Mouse (Mus musculus) 3134 (cell line): Measurements from ENCODE around the gene Gm3415.
"Not testable (repeated sequence)": the region's sequence is repeated elsewhere in the genome, so short reads cannot be mapped to it uniquely, and the experiment has no call there.

Experiments
- DNase-seq: peaks from one replicate; pipeline ENCODE4 v3.0.0-alpha.2; 2011; ENCODE audit warnings: low spot score; ENCODE audit not compliant: insufficient read length; ENCODE audit errors: extremely low read depth

Gene Gm3415

DNA sequence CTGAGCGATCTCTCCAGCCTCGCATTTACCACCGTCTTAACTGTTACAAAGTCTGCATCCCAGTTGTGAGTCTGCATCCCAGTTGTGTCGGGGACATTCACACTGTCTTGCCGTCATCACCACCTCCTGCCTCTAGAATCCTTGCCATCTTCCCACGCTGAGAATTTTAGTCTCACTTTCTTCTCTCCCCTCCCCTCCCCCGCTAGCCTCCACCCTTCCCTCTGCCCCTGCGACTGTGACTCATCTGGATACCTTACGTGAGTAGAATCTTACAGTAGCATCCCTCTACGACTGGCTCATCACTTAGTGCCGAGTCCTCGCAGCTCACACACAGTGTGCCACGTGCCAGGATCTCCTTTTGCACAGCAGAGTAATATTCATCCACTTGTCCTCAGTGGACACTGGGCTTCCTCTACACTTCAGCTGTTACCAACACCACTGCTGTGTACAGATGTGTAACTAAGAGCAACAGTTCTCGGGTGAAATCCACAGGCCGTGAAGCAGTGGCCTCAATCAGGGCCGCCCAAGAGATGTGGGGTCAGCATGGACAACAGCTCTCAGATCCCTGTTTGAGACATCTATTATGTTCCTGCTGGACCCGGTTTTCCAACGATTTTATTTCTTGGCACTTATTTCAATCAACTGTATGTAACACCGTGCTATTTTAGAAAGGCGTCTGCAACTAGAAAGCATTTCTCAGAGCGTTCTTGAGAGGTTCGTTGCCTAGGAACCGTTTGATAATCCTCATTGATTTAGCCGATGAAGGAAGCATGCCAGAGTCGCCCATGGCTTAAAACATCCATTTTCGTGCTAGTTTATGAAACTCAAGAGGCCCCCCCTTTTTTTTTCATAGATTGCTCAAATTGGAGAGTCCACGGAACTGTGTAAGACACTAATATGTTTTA, 42.5 kb downstream of the Gm3415 start:
- DNase-seq, result no peak

DNA sequence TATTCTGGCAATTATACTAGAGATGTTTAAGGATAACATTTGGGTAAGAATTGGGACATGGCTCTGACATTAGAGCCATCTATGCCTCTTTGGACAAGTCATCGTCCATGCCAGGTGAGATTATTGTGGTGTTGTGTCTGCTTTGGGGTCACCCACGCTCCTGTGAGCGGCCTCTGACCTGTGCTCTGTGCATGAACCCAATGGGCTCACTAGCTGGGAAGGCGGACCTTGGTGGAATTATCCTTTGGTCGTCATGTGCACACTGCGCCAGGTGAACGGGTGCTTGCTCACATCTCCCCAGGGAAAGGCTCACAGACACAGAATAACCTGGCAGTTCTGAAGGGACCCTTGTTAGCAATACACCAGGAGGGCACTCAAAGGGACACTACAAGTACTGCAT, 43.3 kb downstream of the Gm3415 start:
- DNase-seq, result not testable (repeated sequence)

GRCm38 (mm10) chr5:146599970-146600369, 44.0 kb downstream of the Gm3415 start:
- no peak for DNase-seq

- no peak for DNase-seq
These were observed 50.3 kb downstream of the Gm3415 start for GRCm38 (mm10) chr5:146606221-146606620.

DNA sequence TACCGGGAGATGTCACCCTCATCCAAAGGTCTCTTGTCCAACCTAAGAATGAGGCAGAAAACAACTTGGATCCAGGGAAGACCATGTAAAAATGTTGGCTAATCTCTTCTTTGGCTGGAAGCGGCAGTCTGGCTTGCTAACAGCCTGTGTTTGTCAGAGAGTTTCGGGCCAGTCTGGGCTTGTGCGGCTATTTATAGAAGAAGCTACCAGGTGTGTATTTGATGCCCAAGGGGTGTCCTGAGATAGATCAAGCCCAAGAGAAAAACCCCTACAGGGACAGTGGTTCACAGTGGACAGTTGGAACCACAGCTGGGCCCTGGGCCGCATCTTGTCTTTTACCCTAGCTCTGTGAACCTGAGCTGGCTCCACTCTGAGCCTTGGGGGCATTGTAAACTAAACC, 51.0 kb downstream of the Gm3415 start:
- no peak for DNase-seq

- no peak for DNase-seq
These were observed 51.9 kb downstream of the Gm3415 start for GRCm38 (mm10) chr5:146607816-146608215.
